Mouse (Mus musculus) C2C12 (cell line): ENCODE measurements around the gene Csmd2.

ENCODE experiments used
- CEBPB ChIP-seq: IDR thresholded peaks from one replicate; pipeline ENCODE4 v1.6.1; 2011; ENCODE audit warnings: low read depth, mild to moderate bottlenecking, control low read depth, moderate library complexity
- CTCF ChIP-seq: IDR thresholded peaks from one replicate; pipeline ENCODE4 v1.5.1; 2011; ENCODE audit not compliant: control insufficient read depth, insufficient read depth, insufficient read length

- TF ChIP-seq CTCF (no peak), CEBPB (no peak)
Observed at GRCm38 (mm10) chr4:128139991-128140390, 152.3 kb downstream of the Csmd2 start.
